Mouse (Mus musculus): Measurements from ENCODE around the gene Hist1h3c. TPM values are rescaled to one million over a fixed set of nuclear protein-coding genes. Genes with fewer than 3 reads are reported as not detected.
"Not testable (repeated sequence)": the region's sequence is repeated elsewhere in the genome, so short reads cannot be mapped to it uniquely, and the experiment has no call there.

The Hist1h3c gene
- total RNA-seq, 2 experiments from 2014 or later = 11.9 to 12.2 TPM

DNA sequence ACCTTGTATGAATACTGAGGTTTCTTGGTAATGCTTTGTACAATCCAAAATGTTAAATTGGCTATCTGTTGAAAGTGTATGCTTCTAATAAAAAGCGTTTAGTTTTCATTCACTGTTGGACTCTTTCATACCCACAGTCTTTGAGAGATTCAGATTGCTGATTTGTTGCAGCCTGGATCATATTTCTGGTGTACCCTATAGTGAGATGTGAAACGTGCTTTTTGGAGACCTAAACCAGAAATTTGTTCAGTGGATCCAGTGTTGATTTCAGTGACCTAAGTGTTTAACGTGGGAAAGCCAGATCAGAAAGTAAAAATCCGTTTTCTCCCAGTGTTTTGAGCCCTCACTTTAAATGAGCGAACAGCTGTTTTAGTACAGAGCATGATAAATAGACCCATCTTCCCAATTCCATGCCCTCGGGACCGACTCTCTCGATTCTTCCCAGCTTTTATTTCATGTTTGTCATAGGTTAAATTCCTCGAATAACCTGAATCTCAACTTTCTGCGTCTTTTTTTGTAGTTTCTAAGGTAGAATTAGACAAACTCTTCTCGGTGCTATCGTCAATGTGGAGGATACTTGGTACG lies 5.1 kb downstream of the Hist1h3c start:
- DNase-seq (ENCODE audit: low spot score in 2 of 2) = no peak

- DNase-seq (ENCODE audit: low spot score in 2 of 2) = no peak
These were observed 5.5 kb downstream of the Hist1h3c start for GRCm38 (mm10) chr13:23739922-23740252.

GRCm38 (mm10) chr13:23739069-23739921 lies 6.1 kb downstream of the Hist1h3c start:
- DNase-seq (ENCODE audit: low spot score in 2 of 2) = peak; percentile 90 to 97

GRCm38 (mm10) chr13:23738677-23739068 lies 6.7 kb downstream of the Hist1h3c start, which contains the start of gene Hist1h1c:
Gene Hist1h1c (plus strand): TSS chr13:23738808.
- DNase-seq (ENCODE audit: low spot score in 2 of 2) = peak; percentile 88

DNA sequence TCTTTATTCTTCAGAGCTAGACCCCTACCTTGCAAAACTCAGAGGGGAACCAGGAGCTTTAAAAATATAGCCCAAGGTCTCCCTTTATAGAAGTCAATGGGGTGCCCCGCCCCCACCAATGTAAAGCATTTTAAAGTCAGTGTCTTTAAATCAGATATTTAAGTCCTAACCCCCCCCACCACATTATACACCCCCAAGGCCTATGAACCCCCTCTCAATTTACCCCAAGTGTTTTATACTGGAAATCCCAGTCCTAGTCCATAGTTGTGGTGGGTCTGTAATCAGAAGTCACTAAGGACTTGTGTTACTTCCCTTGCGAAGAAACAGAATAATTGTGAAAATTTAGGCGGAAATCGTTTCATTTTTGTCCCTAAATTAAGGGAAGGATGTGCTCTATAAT lies 7.4 kb downstream of the Hist1h3c start:
- DNase-seq (ENCODE audit: low spot score in 2 of 2) = no peak

- DNase-seq (ENCODE audit: low spot score in 2 of 2) = no peak
These were observed 8.3 kb downstream of the Hist1h3c start for GRCm38 (mm10) chr13:23737091-23737490.

DNA sequence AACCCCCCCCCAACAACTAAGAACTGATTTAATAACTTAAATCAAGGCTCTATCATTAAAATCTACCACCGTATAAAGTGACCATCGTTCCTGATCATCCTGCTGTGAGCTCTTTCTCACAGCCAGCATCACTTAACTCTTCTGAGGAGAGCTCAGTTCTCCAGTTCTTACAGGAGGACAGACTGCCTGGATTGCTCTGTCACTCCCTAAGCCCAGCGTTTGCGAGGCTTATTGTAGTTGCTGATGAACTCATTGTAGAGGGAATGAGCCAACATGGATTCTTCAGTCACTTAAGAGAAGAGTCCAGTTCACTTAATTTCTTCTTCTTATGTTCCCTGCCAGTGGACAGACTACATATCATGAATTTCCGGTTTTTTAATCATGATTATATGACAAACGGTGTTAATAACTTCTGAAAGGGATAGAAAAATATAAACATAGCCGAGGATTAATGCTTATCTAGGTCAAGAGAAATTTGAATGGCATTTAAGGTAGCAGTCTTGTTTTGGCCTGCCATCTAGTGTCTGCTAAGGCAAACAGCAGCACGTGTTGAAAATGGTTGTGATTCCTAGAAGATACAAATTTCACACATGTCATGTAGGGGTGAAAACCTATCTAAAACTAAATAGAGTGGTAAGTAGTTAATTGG lies 13.1 kb downstream of the Hist1h3c start:
- no peak for DNase-seq (ENCODE audit: low spot score in 2 of 2)

DNA sequence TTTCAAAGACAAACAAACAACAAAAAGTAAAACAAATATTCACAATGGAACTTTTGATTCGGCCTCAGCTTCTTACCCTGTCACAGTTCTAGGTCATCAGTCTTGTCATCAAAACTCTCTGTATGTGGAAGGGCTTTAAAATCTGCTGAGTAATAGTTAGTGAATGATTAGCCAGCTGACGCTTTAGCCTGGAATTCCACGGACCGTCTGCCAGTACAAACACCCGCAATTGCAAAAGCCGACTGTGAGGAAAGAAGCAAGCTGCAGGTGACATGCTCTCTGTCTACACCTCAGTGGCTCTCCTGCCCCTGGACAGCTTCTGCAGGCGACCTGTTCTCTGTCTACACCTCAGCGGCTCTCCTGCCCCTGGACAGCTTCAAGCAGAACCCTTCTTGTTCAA lies 14.9 kb downstream of the Hist1h3c start:
- DNase-seq (ENCODE audit: low spot score in 2 of 2) = no peak

GRCm38 (mm10) chr13:23729706-23730105 lies 15.7 kb downstream of the Hist1h3c start:
- no peak for DNase-seq (ENCODE audit: low spot score in 2 of 2)

DNA sequence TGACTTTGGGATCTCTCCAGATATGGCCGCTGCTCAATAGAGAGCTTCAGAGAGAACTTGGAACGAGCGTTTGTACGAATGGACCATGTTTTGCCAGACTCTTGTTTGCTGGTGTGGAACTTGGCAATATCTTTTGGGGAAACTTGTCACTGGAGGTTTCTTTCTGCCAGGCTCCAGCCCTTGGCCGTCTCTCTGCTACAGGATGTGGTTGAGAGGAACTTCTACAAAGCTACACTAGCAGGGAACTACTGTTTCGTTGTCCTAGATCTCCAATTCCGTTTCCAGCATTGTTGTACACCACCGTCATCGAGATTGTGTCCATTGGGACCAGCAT lies 16.2 kb downstream of the Hist1h3c start:
- DNase-seq (ENCODE audit: low spot score in 2 of 2) = no peak

- DNase-seq (ENCODE audit: low spot score in 2 of 2) = no peak
These were observed 16.8 kb downstream of the Hist1h3c start for GRCm38 (mm10) chr13:23728472-23729191.

- no peak for DNase-seq (ENCODE audit: low spot score in 2 of 2)
These were observed 20.2 kb downstream of the Hist1h3c start for GRCm38 (mm10) chr13:23725213-23725612.

- DNase-seq (ENCODE audit: low spot score in 2 of 2) = no peak
These were observed 21.2 kb downstream of the Hist1h3c start for GRCm38 (mm10) chr13:23724239-23724638.

DNA sequence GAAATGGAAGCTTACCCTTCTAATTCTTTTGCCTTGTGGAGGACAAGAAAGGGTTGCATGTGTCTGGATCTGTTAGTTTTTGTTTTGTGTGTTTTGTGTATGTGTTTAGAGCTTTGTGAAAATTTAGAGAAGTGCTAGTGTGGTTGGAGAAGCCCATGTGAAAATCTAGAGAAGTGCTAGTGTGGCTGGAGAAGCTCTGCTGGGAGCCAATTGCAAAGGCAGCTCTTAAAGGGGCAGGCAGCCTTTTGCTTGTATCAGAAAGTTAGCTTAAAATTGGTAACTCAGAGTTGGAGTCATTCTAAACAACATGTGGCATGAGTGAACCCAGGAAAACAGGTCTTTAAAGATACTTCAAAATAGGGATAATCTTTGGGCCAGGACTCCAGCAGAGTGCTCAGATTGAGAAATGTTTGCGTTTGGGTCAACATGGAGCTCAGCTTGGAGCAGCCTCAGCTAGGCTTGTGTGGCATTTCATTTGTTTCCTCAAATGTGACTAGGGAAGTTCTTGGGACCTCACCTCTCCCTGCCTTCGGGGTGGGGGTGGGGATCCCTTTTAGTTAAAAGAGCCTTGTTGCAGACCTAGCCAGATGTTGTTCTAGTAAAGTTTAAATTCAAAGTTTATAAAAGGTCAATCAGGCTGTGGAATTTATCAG lies 27.7 kb downstream of the Hist1h3c start:
- not testable (repeated sequence) for DNase-seq (ENCODE audit: low spot score in 2 of 2)

DNA sequence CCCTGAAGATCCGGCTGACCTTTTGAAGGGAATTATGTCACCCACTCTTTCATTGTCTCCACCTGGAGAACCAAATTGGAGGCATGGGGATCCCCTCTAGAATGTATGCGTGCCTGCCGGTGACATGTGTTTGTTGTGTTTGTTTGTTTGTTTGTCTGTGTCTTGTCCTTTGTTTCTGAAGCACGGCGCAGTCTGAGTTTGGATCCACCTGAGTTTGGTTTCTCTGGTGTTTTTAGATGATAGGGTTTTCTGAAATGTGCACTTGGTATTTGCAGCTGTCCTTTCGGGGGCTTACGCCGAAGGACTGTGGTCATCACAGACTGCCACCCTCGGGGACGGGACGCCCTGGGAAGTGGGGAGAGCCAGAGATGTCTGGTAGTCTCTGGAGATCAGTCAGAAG lies 28.2 kb downstream of the Hist1h3c start:
- no peak for DNase-seq (ENCODE audit: low spot score in 2 of 2)

DNA sequence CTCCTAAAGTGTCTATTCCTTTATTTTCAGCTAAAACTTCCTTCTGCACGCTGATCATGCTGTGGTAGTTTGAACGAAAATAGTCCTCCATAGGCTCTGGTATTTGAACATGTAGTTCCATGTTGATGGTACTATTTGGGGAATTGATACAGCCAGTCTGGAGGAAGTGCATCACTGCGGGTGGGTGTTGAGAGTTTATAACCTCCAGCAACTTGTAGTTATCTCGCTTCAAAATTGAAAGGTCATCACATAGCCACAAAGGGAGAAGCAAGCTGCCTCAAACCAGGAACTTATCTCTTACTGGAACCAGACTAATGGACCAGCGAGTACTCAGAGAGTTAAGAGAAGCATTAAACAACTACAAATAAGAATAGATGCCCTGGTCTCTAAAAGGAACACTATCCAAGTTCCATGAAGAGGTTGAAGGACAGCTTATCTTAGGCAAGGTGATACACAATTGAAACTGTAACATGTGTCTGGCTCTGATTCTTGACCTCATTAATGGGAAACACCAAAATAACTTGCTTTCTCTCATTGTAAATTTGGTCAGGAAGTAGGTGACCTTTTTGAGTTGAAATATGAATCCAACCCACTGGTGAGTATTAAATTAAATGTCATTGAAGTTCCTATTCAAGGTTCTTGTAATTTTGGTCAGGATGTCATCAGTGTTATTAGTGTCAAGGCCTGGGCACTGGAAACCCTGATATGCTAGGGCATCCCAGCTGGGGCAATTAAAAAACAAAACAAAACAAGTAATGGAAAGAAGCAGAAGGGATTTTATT lies 28.9 kb downstream of the Hist1h3c start:
- DNase-seq (ENCODE audit: low spot score in 2 of 2) = no peak

DNA sequence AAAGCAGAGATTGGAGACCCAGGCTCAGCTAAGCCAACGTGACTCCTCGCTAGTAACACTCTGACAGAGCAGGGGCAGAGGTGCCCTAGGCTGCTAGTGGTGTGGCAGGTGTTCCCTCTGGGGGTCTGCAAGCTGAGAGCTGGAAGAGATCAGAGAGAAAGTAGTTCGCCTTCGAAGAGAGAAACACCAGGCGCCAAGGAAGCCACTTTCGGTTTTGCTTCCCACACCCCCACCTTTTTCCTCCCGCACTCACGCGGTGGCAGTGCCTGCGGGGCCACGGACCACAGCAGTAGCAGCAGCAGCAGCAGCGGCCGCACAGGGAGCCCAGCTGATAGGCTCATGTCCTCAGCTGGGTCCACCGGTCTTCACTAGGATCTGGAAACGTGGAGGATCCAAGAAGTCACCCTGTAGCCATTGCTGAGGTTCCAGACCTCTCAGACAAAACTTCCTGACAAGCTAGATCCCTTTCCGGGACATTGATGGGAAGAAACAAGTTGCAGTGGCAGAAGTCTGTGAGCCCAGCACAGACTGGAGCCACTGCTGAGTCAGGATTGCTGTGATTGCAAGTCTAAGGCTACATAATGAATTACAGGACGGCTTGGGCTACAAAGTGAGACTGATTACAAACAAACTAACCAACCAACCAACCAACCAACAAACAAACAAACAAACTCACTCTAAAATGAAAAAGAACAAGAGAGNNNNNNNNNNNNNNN lies 34.9 kb downstream of the Hist1h3c start, which contains the start of gene Hfe:
Gene Hfe (minus strand): TSS at position 481 of the 716 bp plus-strand sequence.
- no peak for DNase-seq (ENCODE audit: low spot score in 2 of 2)

- DNase-seq (ENCODE audit: low spot score in 2 of 2) = no peak
These were observed 35.6 kb downstream of the Hist1h3c start for GRCm38 (mm10) chr13:23709714-23710373.

DNA sequence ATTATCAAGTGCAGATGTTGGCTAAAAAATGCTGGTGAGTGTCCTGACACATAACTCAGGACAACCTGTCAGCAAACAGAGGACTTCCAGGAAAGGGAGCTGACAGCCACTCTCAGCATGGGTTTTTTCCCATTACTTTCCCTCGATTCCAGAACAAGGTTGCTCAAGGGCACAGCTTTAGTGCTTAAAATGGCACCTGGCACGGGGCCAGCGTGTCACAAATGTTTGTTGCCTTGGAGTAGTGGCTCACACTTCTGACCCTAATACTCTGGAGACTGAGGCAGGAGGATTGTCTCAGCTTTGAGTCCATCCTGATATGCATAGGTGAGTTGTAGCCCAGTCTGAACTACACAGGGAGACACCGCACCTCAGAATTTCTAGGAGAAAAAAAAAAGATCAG lies 36.7 kb downstream of the Hist1h3c start:
- no peak for DNase-seq (ENCODE audit: low spot score in 2 of 2)

Measured in layer of hippocampus, postnatal 14 days (tissue).